Mouse (Mus musculus): Measurements from ENCODE around the gene Dram1.

DNA sequence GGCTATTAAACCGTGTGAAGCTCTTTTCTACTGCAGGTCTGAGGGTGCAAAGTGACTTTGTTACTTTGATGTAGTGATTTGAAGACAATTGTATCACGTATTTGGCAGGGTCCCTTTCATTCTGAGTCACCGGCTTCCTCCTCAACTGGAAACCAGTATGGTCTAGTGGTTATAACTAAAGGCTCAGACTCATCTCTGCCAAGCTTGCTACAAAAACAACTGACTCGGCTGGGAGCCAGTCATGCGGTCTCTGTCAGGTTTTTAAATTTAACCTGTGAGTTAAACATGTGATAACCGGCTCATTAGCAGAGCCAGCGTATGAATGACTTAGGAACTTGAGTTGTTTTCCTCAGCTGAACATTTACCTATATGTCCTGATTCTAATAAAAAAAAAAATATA is 26.9 kb upstream of the Dram1 start:
- TF ChIP-seq CTCF (IDR thresholded peaks at IDR 0.05; ENCODE audit: low read depth, low read length) = no peak
- TF ChIP-seq POLR2A (IDR thresholded peaks at IDR 0.05; ENCODE audit: borderline replicate concordance, low read depth, low read length) = no peak
